Mouse (Mus musculus) adrenal gland, postnatal 14 days (tissue): ENCODE measurements around the gene Rasl11a. TPM values are rescaled to one million over a fixed set of nuclear protein-coding genes. Genes with fewer than 3 reads are reported as not detected.
A peak's percentile ranks its signal among the peaks of the same experiment; 100 is the strongest.

Experiments
- DNase-seq: peaks from one replicate; pipeline ENCODE4 v3.0.0; 2021; ENCODE audit warnings: mixed read lengths
- long read RNA-seq, 2 experiments: library from polyadenylated mRNA; stranded (forward); transcript quantifications; one replicate each; pipeline ENCODE4 v2.0.0; 2021
- total RNA-seq: library from RNA; stranded (reverse); gene quantifications from 2 replicates; pipeline ENCODE4 v1.2.3, GENCODE M21; 2021

The Rasl11a gene
- 8.4 and 8.7 TPM in 2 replicates for total RNA-seq
- long read RNA-seq, experiment 1, transcript Rasl11a-201 (4 exons, 1,126 nt), result major isoform, 14 of 18 reads
- long read RNA-seq, experiment 1, partial matches to known transcripts, result 0 of 18 reads
- long read RNA-seq, experiment 1, other reads (novel, unspliced or antisense), result 4 of 18 reads
- long read RNA-seq, experiment 2, transcript Rasl11a-201 (4 exons, 1,126 nt), result major isoform, 13 of 15 reads
- long read RNA-seq, experiment 2, partial matches to known transcripts, result 0 of 15 reads
- long read RNA-seq, experiment 2, other reads (novel, unspliced or antisense), result 2 of 15 reads

DNA sequence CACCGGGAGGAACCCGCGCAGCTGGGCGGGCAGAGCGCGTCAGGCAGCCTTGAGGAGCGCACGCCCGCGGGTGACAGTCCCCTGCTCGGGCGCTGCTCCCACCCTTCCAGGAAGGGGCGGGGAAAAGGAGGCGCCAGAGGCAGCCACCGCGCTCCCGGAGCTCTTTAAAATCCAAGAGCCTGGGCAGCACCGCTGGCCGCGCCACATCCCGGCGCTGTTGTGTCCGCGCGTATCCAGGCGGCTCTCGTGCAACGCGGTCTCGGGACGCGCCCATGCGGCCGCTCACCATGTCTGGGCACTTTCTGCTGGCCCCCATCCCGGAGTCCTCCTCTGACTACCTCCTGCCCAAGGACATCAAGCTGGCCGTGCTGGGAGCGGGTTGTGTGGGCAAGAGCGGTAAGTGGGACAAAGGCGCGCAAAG lies at the start of gene Rasl11a:
Rasl11a (plus strand) TSS at position 127 of the 421 bp plus-strand sequence.
- peak; percentile 93 for DNase-seq

DNA sequence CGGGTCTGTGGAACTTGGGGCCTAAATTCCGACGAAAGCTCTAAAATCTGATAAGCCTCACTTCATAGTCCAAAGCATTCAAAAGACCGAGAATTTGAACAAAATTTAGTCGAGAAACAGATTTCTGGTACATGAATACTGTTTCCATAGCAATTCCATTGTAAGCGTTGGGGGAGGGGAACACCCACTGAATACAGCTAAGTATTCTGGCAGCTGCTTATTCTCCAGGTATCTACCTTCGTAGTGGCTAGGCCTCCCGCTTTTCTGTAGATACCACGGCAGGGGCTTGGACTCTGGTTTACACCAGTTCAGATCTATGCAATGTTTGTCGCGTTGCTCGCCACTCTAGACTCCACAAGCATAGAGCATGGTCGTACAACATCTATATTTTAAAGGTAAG lies 49.1 kb upstream of the Rasl11a start:
- no peak for DNase-seq

DNA sequence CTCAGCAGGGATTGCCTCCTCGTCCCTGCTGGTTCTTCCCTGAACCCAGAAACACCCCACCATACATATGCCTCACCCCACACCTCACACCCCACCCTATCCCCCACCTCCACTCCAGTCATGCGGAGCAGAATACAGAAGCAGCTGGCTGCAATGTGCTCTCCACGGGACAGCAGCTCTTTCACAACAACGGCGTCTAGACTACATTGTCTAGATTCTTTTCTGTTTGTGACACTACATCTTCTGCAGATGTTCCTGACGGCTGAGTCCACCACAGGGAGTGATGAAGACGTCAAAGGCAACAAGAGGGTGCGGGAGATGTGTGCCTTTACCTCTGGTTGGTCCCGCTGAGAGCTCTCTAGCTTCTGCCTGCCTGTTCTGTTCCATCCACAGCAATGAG lies 46.8 kb upstream of the Rasl11a start:
- no peak for DNase-seq

- no peak for DNase-seq
These were observed 38.9 kb upstream of the Rasl11a start for GRCm38 (mm10) chr5:146806004-146806430.

DNA sequence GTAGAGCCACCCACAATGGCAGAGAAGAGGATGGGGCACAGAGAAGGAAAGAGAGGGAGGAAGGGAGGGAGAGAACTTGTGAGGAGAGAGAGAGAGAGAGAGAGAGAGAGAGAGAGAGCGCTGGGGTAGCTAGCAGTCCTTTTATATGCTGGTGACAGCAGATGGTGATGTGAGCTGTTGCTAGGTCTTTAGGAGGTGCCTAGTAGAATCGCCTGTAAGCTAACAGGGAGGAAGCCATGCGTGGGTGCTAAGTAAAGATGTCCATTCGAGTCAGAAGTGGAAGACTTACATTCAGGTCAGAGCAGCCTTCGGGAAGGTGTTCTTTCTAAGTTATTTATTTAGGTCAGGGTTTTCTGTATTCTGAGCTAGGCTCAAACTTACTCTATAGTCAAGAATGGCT lies 34.9 kb upstream of the Rasl11a start:
- no peak for DNase-seq

DNA sequence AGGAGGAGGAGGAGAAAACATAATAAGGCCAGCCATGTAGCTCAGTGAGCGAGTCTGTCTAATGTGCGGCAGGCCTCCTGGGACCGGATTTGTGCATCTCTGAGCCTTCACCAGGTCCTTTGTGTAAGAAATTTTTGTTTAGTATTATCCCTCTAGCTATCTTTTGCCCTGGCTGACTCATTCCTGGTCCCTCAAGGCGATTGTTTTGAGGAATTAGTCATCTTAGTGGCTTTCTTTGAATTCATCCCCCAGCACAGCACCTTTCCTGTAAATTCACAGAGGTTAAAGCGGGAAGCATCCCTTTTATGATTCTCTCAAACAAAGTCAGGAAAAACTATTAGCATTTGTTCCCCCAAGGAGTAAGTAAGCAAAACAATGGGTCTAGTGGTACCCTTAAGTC lies 32.0 kb upstream of the Rasl11a start:
- DNase-seq, result no peak

- no peak for DNase-seq
These were observed 31.4 kb upstream of the Rasl11a start for GRCm38 (mm10) chr5:146813421-146813820.

GRCm38 (mm10) chr5:146815394-146815793 lies 29.5 kb upstream of the Rasl11a start:
- no peak for DNase-seq

- no peak for DNase-seq
These were observed 27.3 kb upstream of the Rasl11a start for GRCm38 (mm10) chr5:146817583-146817982.

GRCm38 (mm10) chr5:146818906-146819623 lies 25.8 kb upstream of the Rasl11a start:
- peak; percentile 70 for DNase-seq

- DNase-seq, result no peak
These were observed 21.9 kb upstream of the Rasl11a start for GRCm38 (mm10) chr5:146823005-146823404.

DNA sequence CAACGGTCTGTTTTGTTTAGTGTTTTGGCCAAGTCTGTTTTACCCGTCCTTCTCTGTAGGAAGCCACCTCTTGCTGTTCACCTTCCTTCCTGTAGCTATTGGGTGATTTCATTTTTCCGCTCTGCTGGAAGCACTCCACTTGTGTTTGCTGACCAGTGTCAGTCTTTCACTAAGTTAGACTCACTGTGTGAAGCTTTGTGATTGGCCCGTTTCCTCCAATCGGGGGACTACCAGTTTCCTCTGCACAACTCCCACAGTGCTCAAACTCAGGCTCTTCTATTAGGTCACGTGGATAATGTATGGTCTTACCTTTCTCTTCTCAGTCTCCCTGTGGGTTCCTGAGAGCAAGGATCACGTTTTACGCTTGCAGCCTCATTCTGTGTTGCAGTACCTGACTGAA lies 15.3 kb upstream of the Rasl11a start:
- DNase-seq, result no peak

GRCm38 (mm10) chr5:146832435-146832768 lies 12.5 kb upstream of the Rasl11a start:
- no peak for DNase-seq

DNA sequence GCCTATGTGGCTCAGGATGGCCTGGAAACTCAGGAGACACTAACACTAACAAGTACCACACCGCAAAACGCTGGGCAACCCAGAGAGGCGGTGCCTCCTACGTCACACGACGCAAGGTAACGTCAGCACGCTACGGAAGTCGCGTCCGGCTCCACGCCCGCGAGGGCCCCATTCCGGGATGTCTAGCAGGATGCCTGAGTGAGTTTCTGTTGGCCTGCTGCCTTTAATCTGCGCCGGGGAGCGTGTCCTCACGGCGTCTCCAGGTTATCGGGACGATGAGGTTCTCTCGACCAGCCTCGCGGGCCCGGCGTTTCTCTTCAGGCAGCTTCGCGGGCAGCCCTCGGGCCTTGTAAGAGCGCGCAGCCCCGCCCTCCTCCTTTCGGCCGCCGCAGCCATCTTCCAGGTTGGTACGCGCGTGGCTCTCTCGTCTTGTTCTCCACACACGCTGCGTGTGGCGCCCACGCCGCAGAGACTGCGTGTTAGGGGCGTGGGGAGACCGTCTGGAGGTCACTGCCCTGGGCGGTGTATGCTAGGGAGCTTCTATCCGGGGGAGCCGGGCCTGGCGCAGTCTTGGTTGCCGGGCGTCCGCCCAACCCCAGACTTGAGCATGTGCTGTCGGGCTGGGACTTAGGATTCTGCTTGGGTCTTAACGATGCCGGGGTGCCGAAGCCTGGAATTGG lies 12.0 kb upstream of the Rasl11a start, which contains the start of gene Rpl21:
Rpl21 (plus strand) TSS at position 122 of the 680 bp plus-strand sequence.
- peak; percentile 95 for DNase-seq

- DNase-seq, result no peak
These were observed 11.1 kb upstream of the Rasl11a start for GRCm38 (mm10) chr5:146833673-146834201.

GRCm38 (mm10) chr5:146834959-146835358 lies 9.9 kb upstream of the Rasl11a start:
- DNase-seq, result no peak

DNA sequence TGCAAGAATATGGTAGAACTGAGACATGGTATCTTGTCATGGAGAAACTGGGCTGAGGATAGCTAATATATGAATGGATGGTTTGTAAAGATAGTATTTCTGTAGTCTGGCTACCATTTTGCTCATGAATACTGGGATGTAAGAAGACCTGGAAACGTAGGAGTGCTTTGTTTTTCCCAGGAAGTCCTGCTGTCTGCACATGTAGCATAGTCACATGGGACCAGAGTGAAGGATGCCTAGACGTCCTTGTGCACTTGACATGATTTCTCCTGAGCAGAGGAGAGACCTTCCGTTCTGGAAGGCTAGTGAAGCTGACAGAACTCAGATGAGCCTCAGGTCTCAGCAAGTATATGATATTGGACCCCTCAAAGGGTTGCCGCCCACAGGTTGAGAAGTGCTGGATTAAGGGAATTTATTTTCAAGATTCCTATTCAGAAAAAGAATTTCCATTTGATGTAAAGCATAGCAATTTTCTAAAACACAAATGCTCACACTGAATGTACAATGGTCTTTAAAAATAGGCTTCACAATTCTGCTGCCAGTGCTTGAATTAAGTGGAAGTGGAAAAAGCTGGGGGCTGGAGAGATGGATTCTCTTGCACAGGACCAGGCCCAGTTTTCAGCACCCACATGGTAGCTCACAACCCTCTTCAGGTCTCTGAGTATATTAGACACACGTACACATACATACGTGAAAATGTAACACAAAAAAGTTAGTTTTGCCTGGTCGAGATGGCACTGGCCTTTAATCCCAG lies 6.7 kb upstream of the Rasl11a start:
- no peak for DNase-seq

DNA sequence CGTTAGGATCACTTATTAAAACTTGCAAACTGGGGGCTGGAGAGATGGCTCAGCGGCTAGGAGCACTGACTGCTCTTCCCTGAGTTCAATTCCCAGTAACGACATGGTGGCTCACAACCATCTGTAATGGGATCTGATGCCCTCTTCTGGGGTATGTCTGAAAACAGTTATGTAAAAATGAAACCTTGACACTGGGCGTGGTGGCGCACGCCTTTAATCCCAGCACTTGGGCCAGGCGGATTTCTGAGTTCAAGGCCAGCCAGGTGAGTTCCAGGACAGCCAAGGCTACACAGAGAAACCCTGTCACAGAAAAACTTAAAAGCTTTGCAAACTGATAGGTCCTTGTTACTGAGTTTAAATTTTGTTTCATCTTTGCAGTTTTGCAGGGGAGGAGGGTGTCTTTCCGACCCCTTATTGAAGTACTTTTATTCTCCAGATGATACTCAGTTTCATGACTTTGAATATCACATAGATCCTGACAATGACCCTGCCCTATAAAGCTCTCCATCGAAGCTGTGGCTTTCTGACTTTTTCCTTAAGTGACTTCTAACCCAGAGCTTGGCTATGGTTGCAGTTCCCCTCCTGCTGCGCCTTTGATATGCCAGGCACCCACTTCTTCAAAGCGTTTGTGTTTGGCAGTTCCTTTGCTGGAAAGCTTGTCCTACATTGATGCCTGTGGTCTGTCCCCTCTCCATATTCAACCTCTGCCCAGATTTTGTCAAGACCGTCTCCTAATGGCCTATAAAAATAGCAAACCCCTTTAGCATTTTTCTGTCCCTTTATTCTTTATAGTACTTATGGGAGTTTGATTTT lies 5.8 kb upstream of the Rasl11a start:
- no peak for DNase-seq

DNA sequence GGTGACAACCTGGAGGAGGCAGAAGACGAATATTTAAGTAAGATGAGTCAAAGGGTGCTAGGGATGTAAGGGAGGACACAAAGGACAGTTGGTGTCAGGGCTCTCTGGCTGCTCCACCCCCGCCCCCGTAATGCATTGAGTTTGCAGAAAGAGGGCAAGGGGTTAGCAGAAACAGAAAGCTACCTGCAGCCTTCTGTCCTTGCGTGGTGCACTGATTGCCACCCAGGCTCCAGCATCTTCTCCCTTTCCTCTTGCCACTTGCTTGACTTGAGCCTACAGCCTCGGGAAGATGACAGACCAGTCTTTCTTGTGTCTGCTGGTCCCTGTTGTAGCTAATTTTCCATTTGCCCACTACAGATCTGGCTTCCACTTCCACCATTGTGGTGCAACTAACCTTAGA lies 5.1 kb upstream of the Rasl11a start:
- no peak for DNase-seq

- DNase-seq, result no peak
These were observed 4.4 kb upstream of the Rasl11a start for GRCm38 (mm10) chr5:146840422-146840821.

DNA sequence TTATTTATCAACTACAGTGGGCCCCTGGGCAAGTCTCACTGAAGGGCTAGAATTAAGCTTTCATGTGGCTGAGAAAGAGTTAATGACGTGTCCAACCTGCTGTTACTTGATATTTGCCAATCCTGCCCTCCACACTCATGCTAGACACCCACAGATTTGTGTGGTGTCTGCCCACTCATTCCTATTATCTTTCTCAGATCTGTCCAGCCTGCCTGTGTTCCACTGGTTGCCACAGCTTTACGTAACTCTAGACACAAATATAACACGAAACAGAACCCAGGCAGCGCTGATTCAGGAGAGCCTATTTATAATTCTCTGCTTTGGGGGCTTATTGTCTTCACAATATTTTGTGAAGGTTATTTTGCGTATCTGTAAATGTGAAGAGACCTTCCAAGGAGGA lies 3.6 kb upstream of the Rasl11a start:
- DNase-seq, result no peak
